Mouse (Mus musculus) forebrain, postnatal 0 days (tissue): Measurements from ENCODE around the gene Sgcg. TPM values are rescaled to one million over a fixed set of nuclear protein-coding genes. Genes with fewer than 3 reads are reported as not detected.
A peak's percentile ranks its signal among the peaks of the same experiment; 100 is the strongest.

Experiments used
- ATAC-seq: fragments of 200-750 bp; cut with Nextera tagmentation; 2 replicates; pipeline ENCODE4 v1.8.0; 2017; ENCODE audit warnings: mild to moderate bottlenecking, moderate library complexity
- DNase-seq: peaks from one replicate; pipeline ENCODE4 v3.0.0-alpha.2; 2015
- H3K27ac ChIP-seq: fragments of 300-500 bp; sonication (generic); 2 replicates; pipeline ENCODE4 v1.5.1; 2014; ENCODE audit warnings: low read depth, mild to moderate bottlenecking, antibody characterized with exemption, low read length, moderate library complexity, mixed read lengths
- H3K27me3 ChIP-seq: fragments of 300-500 bp; sonication (generic); 2 replicates; pipeline ENCODE4 v1.6.1; 2014; ENCODE audit warnings: mild to moderate bottlenecking, low read length, mixed read lengths; ENCODE audit not compliant: insufficient read depth
- H3K36me3 ChIP-seq: fragments of 300-500 bp; sonication (generic); 2 replicates; pipeline ENCODE4 v1.6.1; 2014; ENCODE audit warnings: mild to moderate bottlenecking, moderate library complexity; ENCODE audit not compliant: insufficient read depth
- H3K4me1 ChIP-seq: fragments of 300-500 bp; sonication (generic); 2 replicates; pipeline ENCODE4 v1.6.1; 2014; ENCODE audit warnings: antibody characterized with exemption; ENCODE audit not compliant: insufficient read depth
- H3K4me2 ChIP-seq: fragments of 300-500 bp; sonication (generic); 2 replicates; pipeline ENCODE4 v1.6.1; 2014; ENCODE audit warnings: low read depth, mild to moderate bottlenecking, moderate library complexity
- H3K4me3 ChIP-seq: fragments of 300-500 bp; sonication (generic); 2 replicates; pipeline ENCODE4 v1.5.1; 2014; ENCODE audit warnings: low read depth, low read length, mixed read lengths
- H3K9ac ChIP-seq: fragments of 300-500 bp; sonication (generic); 2 replicates; pipeline ENCODE4 v1.6.1; 2014; ENCODE audit warnings: mild to moderate bottlenecking
- H3K9me3 ChIP-seq: fragments of 300-500 bp; sonication (generic); 2 replicates; pipeline ENCODE4 v1.6.1; 2016; ENCODE audit warnings: low read length
- CTCF ChIP-seq: sonication (generic); IDR thresholded peaks from 2 replicates; pipeline ENCODE4 v1.5.1; 2016; ENCODE audit warnings: antibody characterized with exemption, control low read depth, low read depth
- WGBS: fragments of 180-500 bp; shearing (Covaris S2); extraction: QIAGEN DNeasy Blood & Tissue Kit; methylation state at CpG from one replicate; pipeline ENCODE4 v1.1.7; 2014; 5-methylcytosine and 5-hydroxymethylcytosine counted together
- polyA plus RNA-seq: library from polyadenylated mRNA; unstranded; fragments of >200 nt; fragmentation: Nextera tagmentation; extraction: Ambion mirVana; gene quantifications from 2 replicates; pipeline ENCODE4 v1.2.1, GENCODE M21; 2015
- total RNA-seq: library from RNA; depleted of rRNA; stranded (reverse); fragments of >200 nt; gene quantifications from 2 replicates; pipeline ENCODE4 v1.2.3, GENCODE M21; 2014

Gene Sgcg
- total and polyA plus RNA-seq, 2 experiments from 2014 or later: 0.10 to 0.43 TPM

GRCm38 (mm10) chr14:61232016-61232568, 26.2 kb downstream of the Sgcg start:
- WGBS: 48% methylated on average over 13 of the region's 13 CpGs
- no peaks in the 10 kb centered on the region for H3K36me3 ChIP-seq
- no peak for TF ChIP-seq CTCF

GRCm38 (mm10) chr14:61230179-61230578, 28.1 kb downstream of the Sgcg start:
- H3K27me3 ChIP-seq: no peaks in the 10 kb centered on the region
- H3K36me3 ChIP-seq: no peaks in the 10 kb centered on the region
- DNase-seq: no peak
- no peak for TF ChIP-seq CTCF
- no peak overlapping the region for H3K9ac ChIP-seq
- H3K4me2 ChIP-seq: no peak overlapping the region
- 95% methylated on average over 4 of the region's 4 CpGs for WGBS
- no peak overlapping the region for H3K27ac ChIP-seq
- H3K9me3 ChIP-seq: no peaks in the 10 kb centered on the region
- H3K4me1 ChIP-seq: no peaks in the 10 kb centered on the region
- no peak overlapping the region for H3K4me3 ChIP-seq
- no peak for ATAC-seq

More at GRCm38 (mm10) chr14:61232016-61232568, 26.2 kb downstream of the Sgcg start:
- Histone ChIP-seq H3K4me1 (no peaks in the 10 kb centered on the region), H3K9me3 (no peaks in the 10 kb centered on the region), H3K27me3 (no peaks in the 10 kb centered on the region), H3K9ac (no peak overlapping the region), H3K27ac (no peak overlapping the region), H3K4me3 (no peak overlapping the region), H3K4me2 (no peak overlapping the region)
- ATAC-seq: peak; percentile 43; the same call in 1 of the 2 replicates
- DNase-seq: peak; percentile 53

- no peak for ATAC-seq
- Histone ChIP-seq H3K36me3 (no peaks in the 10 kb centered on the region), H3K9me3 (no peaks in the 10 kb centered on the region), H3K27me3 (no peaks in the 10 kb centered on the region), H3K4me3 (no peak overlapping the region), H3K4me1 (no peaks in the 10 kb centered on the region), H3K9ac (no peak overlapping the region), H3K4me2 (no peak overlapping the region), H3K27ac (no peak overlapping the region)
- no peak for TF ChIP-seq CTCF
- WGBS: 90% methylated on average over 5 of the region's 5 CpGs
- DNase-seq: no peak
These were observed 28.5 kb downstream of the Sgcg start for GRCm38 (mm10) chr14:61229763-61230162.

- no peak for DNase-seq
- no peak overlapping the region for H3K4me3 ChIP-seq
- H3K9ac ChIP-seq: no peak overlapping the region
- 72% methylated on average over 1 of the region's 1 CpGs for WGBS
- H3K4me1 ChIP-seq: no peaks in the 10 kb centered on the region
- H3K27me3 ChIP-seq: no peaks in the 10 kb centered on the region
- TF ChIP-seq CTCF: no peak
- no peak for ATAC-seq
- H3K9me3 ChIP-seq: no peaks in the 10 kb centered on the region
- H3K27ac ChIP-seq: no peak overlapping the region
- H3K36me3 ChIP-seq: no peaks in the 10 kb centered on the region
- no peak overlapping the region for H3K4me2 ChIP-seq
These were observed 32.1 kb downstream of the Sgcg start for GRCm38 (mm10) chr14:61226151-61226550.

GRCm38 (mm10) chr14:61224387-61225077, 33.8 kb downstream of the Sgcg start:
- no peak for TF ChIP-seq CTCF
- Histone ChIP-seq H3K36me3 (no peaks in the 10 kb centered on the region), H3K4me1 (no peaks in the 10 kb centered on the region), H3K9me3 (no peaks in the 10 kb centered on the region), H3K4me2 (no peak overlapping the region), H3K4me3 (no peak overlapping the region), H3K27ac (no peak overlapping the region), H3K27me3 (no peaks in the 10 kb centered on the region), H3K9ac (no peak overlapping the region)
- DNase-seq: no peak
- ATAC-seq: peak; percentile 38; the same call in 1 of the 2 replicates
- 70% methylated on average over 5 of the region's 5 CpGs for WGBS

GRCm38 (mm10) chr14:61223740-61224139, 34.5 kb downstream of the Sgcg start:
- no peak for TF ChIP-seq CTCF
- DNase-seq (no peak), ATAC-seq (no peak)
- Histone ChIP-seq H3K4me1 (no peaks in the 10 kb centered on the region), H3K9ac (no peak overlapping the region), H3K27ac (no peak overlapping the region), H3K36me3 (no peaks in the 10 kb centered on the region), H3K9me3 (no peaks in the 10 kb centered on the region), H3K4me2 (no peak overlapping the region), H3K4me3 (no peak overlapping the region), H3K27me3 (no peaks in the 10 kb centered on the region)
- WGBS: 78% methylated on average over 4 of the region's 4 CpGs

GRCm38 (mm10) chr14:61222506-61222905, 35.8 kb downstream of the Sgcg start:
- Histone ChIP-seq H3K4me1 (no peaks in the 10 kb centered on the region), H3K36me3 (no peaks in the 10 kb centered on the region), H3K9me3 (no peaks in the 10 kb centered on the region), H3K27me3 (no peaks in the 10 kb centered on the region), H3K9ac (no peak overlapping the region), H3K27ac (no peak overlapping the region), H3K4me3 (no peak overlapping the region), H3K4me2 (no peak overlapping the region)
- TF ChIP-seq CTCF: no peak
- no peak for ATAC-seq
- DNase-seq: no peak
- WGBS: 31% methylated on average over 6 of the region's 6 CpGs
